Mouse (Mus musculus): ENCODE results near the gene Ckap4. TPM values are rescaled to one million over a fixed set of nuclear protein-coding genes. Genes with fewer than 3 reads are reported as not detected.
"Not testable (repeated sequence)": the region's sequence is repeated elsewhere in the genome, so short reads cannot be mapped to it uniquely, and the experiment has no call there.

Gene Ckap4
- polyA plus RNA-seq, 1 experiment from 2014 or later, result 23.3 TPM

DNA sequence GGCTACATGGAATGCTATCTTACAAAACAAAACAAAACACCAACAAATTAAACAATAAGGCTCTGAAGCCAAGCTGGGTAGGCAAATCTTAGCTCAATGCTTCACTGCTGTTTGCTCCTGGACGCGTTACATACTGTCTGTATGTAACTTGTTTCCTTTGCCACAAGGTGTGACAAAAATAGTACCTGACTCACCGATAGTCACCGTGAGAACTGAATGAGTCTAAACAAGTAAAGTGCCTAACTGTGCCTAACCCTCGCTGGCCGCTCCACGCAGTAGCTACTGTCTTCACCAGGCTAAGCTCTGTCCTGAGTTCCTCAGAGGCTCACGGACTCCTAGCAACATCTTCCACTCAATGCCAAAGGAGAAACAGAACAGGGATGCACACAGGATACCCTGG is 3.5 kb downstream of the Ckap4 start:
- H3K4me3 ChIP-seq (ENCODE audit: low read depth, low read length), result no peak overlapping the region
- H3K27ac ChIP-seq (ENCODE audit: low read depth, low read length), result no peak overlapping the region
- no peaks in the 10 kb centered on the region for H3K36me3 ChIP-seq (ENCODE audit: control insufficient read depth, insufficient read depth)
- no peak overlapping the region for H3K9ac ChIP-seq (ENCODE audit: low read depth, low read length)
- peaks cover 7% of the 10 kb centered on the region for H3K27me3 ChIP-seq (replicated peaks; ENCODE audit: control insufficient read depth, insufficient read depth, low read length)
- ATAC-seq, result no peak
- H3K4me1 ChIP-seq (replicated peaks; ENCODE audit: control insufficient read depth, insufficient read depth, low read length), result peaks cover 5% of the 10 kb centered on the region; the same call in 1 of the 2 replicates
- no peaks in the 10 kb centered on the region for H3K9me3 ChIP-seq (ENCODE audit: control insufficient read depth)
- 82% methylated on average over 8 of the region's 8 CpGs for WGBS
- no peak for TF ChIP-seq CTCF (IDR thresholded peaks at IDR 0.05; ENCODE audit: low read depth)
- no peak overlapping the region for H3K4me2 ChIP-seq (replicated peaks; ENCODE audit: low read depth)

DNA sequence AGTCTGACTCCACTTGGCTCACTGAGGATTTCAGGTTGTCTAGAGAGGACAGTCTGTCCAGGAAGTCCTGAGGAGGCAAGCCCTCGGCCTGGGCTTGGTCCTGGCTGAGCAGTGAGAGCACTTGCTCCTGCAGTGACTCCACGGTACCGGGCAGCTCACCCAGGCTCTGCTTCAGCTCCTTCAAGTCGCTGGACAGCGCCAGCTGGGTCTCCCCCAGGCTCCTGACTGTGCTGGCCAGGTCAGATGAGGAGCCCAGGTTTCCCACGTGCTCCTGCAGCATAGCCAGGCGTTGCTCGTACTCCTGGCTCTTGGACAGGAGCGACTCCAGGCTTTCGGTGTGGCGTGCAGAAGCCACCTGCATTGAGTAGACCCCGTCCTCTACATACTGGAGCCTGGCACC is 6.2 kb downstream of the Ckap4 start:
- Histone ChIP-seq H3K4me2 (replicated peaks; ENCODE audit: low read depth) (no peak overlapping the region), H3K27ac (ENCODE audit: low read depth, low read length) (no peak overlapping the region), H3K4me3 (ENCODE audit: low read depth, low read length) (no peak overlapping the region), H3K9ac (ENCODE audit: low read depth, low read length) (no peak overlapping the region), H3K27me3 (replicated peaks; ENCODE audit: control insufficient read depth, insufficient read depth, low read length) (no peaks in the 10 kb centered on the region), H3K36me3 (ENCODE audit: control insufficient read depth, insufficient read depth) (no peaks in the 10 kb centered on the region), H3K9me3 (ENCODE audit: control insufficient read depth) (no peaks in the 10 kb centered on the region), H3K4me1 (replicated peaks; ENCODE audit: control insufficient read depth, insufficient read depth, low read length) (peaks cover 5% of the 10 kb centered on the region; the same call in 1 of the 2 replicates)
- 76% methylated on average over 12 of the region's 12 CpGs for WGBS
- ATAC-seq, result no peak
- TF ChIP-seq CTCF (IDR thresholded peaks at IDR 0.05; ENCODE audit: low read depth), result no peak

DNA sequence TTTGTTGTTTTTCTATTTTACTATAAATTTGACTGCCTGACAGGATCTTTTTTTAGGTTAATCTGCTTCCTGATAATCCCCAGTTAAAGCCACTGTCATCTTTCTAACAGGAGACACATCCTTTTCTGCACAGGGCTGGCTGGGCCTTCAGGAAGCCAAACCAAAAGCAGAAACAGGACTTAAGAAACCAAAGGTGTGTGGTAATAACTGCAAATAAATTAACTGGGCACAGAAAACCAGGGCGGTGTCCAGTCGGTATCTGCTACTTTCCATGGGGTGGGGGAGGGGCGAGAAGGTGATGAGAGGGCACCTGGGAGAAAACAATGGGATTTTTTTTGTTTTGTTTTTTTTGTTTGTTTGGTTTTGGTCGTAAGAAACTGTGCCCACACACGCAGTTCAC is 6.8 kb downstream of the Ckap4 start:
- WGBS, result 69% methylated on average over 5 of the region's 5 CpGs
- no peak overlapping the region for H3K27ac ChIP-seq (ENCODE audit: low read depth, low read length)
- no peak for TF ChIP-seq CTCF (IDR thresholded peaks at IDR 0.05; ENCODE audit: low read depth)
- H3K9me3 ChIP-seq (ENCODE audit: control insufficient read depth), result no peaks in the 10 kb centered on the region
- H3K36me3 ChIP-seq (ENCODE audit: control insufficient read depth, insufficient read depth), result no peaks in the 10 kb centered on the region
- peaks cover 5% of the 10 kb centered on the region; the same call in 1 of the 2 replicates for H3K4me1 ChIP-seq (replicated peaks; ENCODE audit: control insufficient read depth, insufficient read depth, low read length)
- H3K9ac ChIP-seq (ENCODE audit: low read depth, low read length), result no peak overlapping the region
- H3K4me2 ChIP-seq (replicated peaks; ENCODE audit: low read depth), result no peak overlapping the region
- no peak overlapping the region for H3K4me3 ChIP-seq (ENCODE audit: low read depth, low read length)
- no peak for ATAC-seq
- H3K27me3 ChIP-seq (replicated peaks; ENCODE audit: control insufficient read depth, insufficient read depth, low read length), result no peaks in the 10 kb centered on the region

DNA sequence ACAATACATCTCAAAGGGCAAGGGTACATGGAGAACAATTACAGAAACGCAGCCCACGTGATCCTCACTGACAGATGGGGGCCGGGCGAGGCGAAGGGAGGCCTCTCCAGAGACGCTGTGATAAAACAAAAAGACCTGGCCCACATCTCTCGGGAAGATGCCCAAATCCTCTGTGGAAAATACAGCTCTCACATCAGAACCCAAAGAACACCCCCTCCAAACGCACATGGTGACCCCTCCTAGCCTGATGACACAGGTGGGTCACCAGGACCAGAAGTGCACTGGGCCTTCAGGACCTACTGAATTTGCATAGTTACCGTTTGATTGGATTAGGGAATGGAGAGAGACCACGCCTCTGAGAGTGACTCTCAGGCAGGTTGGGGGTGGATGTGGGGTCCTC is 7.4 kb downstream of the Ckap4 start:
- H3K27me3 ChIP-seq (replicated peaks; ENCODE audit: control insufficient read depth, insufficient read depth, low read length), result no peaks in the 10 kb centered on the region
- no peaks in the 10 kb centered on the region for H3K36me3 ChIP-seq (ENCODE audit: control insufficient read depth, insufficient read depth)
- H3K9ac ChIP-seq (ENCODE audit: low read depth, low read length), result no peak overlapping the region
- TF ChIP-seq CTCF (IDR thresholded peaks at IDR 0.05; ENCODE audit: low read depth), result no peak
- H3K4me2 ChIP-seq (replicated peaks; ENCODE audit: low read depth), result no peak overlapping the region
- H3K27ac ChIP-seq (ENCODE audit: low read depth, low read length), result no peak overlapping the region
- no peak for ATAC-seq
- 71% methylated on average over 10 of the region's 10 CpGs for WGBS
- no peaks in the 10 kb centered on the region for H3K9me3 ChIP-seq (ENCODE audit: control insufficient read depth)
- H3K4me1 ChIP-seq (replicated peaks; ENCODE audit: control insufficient read depth, insufficient read depth, low read length), result no peaks in the 10 kb centered on the region; the same call in 1 of the 2 replicates
- H3K4me3 ChIP-seq (ENCODE audit: low read depth, low read length), result no peak overlapping the region

DNA sequence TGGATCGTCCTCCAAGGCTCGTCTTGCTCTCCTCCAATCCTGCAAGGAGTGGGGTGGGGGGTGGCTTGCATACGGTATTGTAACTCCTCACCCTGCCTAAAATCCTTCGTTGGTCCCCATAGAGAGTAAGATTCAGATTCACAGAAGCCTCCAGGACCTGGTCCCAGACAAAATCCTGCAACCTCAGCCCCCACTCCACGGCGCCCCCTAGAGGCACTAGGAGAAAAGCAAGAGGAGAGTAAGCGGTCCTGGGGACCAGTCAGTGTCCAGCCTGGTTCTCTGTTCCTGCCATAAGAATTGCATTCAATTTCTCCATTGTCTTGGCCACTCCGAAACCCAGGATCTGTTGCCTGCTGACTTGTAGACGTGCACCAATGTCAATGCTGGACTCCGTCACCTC is 10.2 kb downstream of the Ckap4 start:
- no peak overlapping the region for H3K9ac ChIP-seq (ENCODE audit: low read depth, low read length)
- H3K27ac ChIP-seq (ENCODE audit: low read depth, low read length), result no peak overlapping the region
- H3K36me3 ChIP-seq (ENCODE audit: control insufficient read depth, insufficient read depth), result no peaks in the 10 kb centered on the region
- H3K4me3 ChIP-seq (ENCODE audit: low read depth, low read length), result no peak overlapping the region
- TF ChIP-seq CTCF (IDR thresholded peaks at IDR 0.05; ENCODE audit: low read depth), result peak; percentile 61
- H3K4me2 ChIP-seq (replicated peaks; ENCODE audit: low read depth), result no peak overlapping the region
- 53% methylated on average over 10 of the region's 10 CpGs for whole genome bisulfite sequencing
- no peaks in the 10 kb centered on the region for H3K9me3 ChIP-seq (ENCODE audit: control insufficient read depth)
- ATAC-seq, result no peak
- H3K4me1 ChIP-seq (replicated peaks; ENCODE audit: control insufficient read depth, insufficient read depth, low read length), result no peaks in the 10 kb centered on the region
- no peaks in the 10 kb centered on the region for H3K27me3 ChIP-seq (replicated peaks; ENCODE audit: control insufficient read depth, insufficient read depth, low read length)

DNA sequence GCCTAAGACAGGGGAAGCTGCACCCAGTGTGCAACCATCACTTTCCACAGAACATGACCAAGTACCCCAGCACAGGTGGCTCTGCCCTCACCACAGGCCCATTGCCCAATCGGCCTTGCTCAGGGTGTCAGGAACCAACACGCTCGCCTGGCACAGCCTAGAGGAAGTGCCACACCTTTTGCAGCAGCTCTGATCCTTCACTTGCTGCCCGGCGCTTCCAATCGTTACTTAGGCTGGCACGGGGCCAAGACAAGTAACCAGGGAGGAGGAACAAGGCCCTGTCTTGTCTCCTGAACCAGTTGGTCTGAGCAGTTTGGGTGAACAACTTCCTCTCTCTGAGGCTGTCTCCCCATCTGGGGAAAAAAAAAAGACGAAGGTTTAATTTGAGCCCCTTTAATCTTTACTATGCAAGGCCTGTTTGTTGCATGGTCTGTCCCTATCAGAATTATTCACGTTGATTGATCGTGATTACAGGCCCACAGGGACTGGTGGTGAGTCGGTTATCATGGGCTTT is 17.4 kb downstream of the Ckap4 start:
- no peak overlapping the region for H3K4me3 ChIP-seq (ENCODE audit: low read depth, low read length)
- H3K4me2 ChIP-seq (replicated peaks; ENCODE audit: low read depth), result no peak overlapping the region
- H3K9me3 ChIP-seq (ENCODE audit: control insufficient read depth), result no peaks in the 10 kb centered on the region
- no peaks in the 10 kb centered on the region for H3K27me3 ChIP-seq (replicated peaks; ENCODE audit: control insufficient read depth, insufficient read depth, low read length)
- ATAC-seq, result peak; percentile 86
- H3K9ac ChIP-seq (ENCODE audit: low read depth, low read length), result no peak overlapping the region
- 26% methylated on average over 11 of the region's 11 CpGs for WGBS
- TF ChIP-seq CTCF (IDR thresholded peaks at IDR 0.05; ENCODE audit: low read depth), result no peak
- no peak overlapping the region for H3K27ac ChIP-seq (ENCODE audit: low read depth, low read length)
- no peaks in the 10 kb centered on the region for H3K4me1 ChIP-seq (replicated peaks; ENCODE audit: control insufficient read depth, insufficient read depth, low read length)
- H3K36me3 ChIP-seq (ENCODE audit: control insufficient read depth, insufficient read depth), result no peaks in the 10 kb centered on the region

DNA sequence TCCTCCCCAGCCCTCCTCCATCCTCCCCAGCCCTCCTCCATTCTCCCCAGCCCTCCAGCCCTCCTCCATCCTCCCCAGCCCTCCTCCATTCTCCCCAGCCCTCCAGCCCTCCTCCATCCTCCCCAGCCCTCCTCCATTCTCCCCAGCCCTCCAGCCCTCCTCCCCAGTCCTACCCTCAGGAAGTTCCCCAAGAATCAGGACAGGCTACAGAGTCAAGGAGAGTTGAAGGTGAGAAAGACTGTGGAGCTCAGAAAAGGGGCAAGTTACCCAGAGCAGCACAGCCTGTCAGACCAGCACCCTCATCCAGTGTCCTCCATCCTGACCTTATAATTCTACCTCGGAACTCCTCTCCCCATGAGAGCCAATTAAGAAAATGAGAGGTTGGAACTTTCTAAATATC is 17.9 kb downstream of the Ckap4 start:
- not testable (repeated sequence) for H3K4me3 ChIP-seq (ENCODE audit: low read depth, low read length); H3K36me3 ChIP-seq (ENCODE audit: control insufficient read depth, insufficient read depth); H3K4me1 ChIP-seq (replicated peaks; ENCODE audit: control insufficient read depth, insufficient read depth, low read length); H3K9me3 ChIP-seq (ENCODE audit: control insufficient read depth); H3K9ac ChIP-seq (ENCODE audit: low read depth, low read length); H3K27ac ChIP-seq (ENCODE audit: low read depth, low read length); H3K27me3 ChIP-seq (replicated peaks; ENCODE audit: control insufficient read depth, insufficient read depth, low read length); H3K4me2 ChIP-seq (replicated peaks; ENCODE audit: low read depth)
- peak; percentile 33; the same call in 1 of the 2 replicates for ATAC-seq
- 60% methylated on average over 1 of the region's 1 CpGs for WGBS
